Mouse (Mus musculus) embryo, embryonic 10.5 days (tissue): ENCODE measurements around the gene Lctl.
"Not testable (repeated sequence)": the region's sequence is repeated elsewhere in the genome, so short reads cannot be mapped to it uniquely, and the experiment has no call there.

ENCODE experiments used
- DNase-seq: peaks from one replicate; pipeline ENCODE4 v3.0.0-alpha.2; 2015; ENCODE audit warnings: low spot score

Lctl gene

GRCm38 (mm10) chr9:64120584-64121277 is 3.8 kb downstream of the Lctl start:
- peak; percentile 50 for DNase-seq

- no peak for DNase-seq
These were observed 5.7 kb downstream of the Lctl start for GRCm38 (mm10) chr9:64122601-64123000.

GRCm38 (mm10) chr9:64124846-64125245 is 7.9 kb downstream of the Lctl start:
- not testable (repeated sequence) for DNase-seq

- no peak for DNase-seq
These were observed 8.4 kb downstream of the Lctl start for GRCm38 (mm10) chr9:64125307-64125706.

- DNase-seq: no peak
These were observed 9.2 kb downstream of the Lctl start for GRCm38 (mm10) chr9:64126121-64126520.

- no peak for DNase-seq
These were observed 14.7 kb downstream of the Lctl start for GRCm38 (mm10) chr9:64131623-64132022.

- peak; percentile 72 for DNase-seq
These were observed 21.9 kb downstream of the Lctl start for GRCm38 (mm10) chr9:64138896-64139295.

GRCm38 (mm10) chr9:64139879-64140278 is 22.9 kb downstream of the Lctl start:
- DNase-seq: no peak

GRCm38 (mm10) chr9:64156641-64157040 is 39.7 kb downstream of the Lctl start:
- DNase-seq: no peak

- no peak for DNase-seq
These were observed 43.5 kb downstream of the Lctl start for GRCm38 (mm10) chr9:64160471-64160870.

- DNase-seq: not testable (repeated sequence)
These were observed 53.0 kb downstream of the Lctl start for GRCm38 (mm10) chr9:64169967-64170366.

- no peak for DNase-seq
These were observed 55.3 kb downstream of the Lctl start for GRCm38 (mm10) chr9:64172145-64172815.

- peak; percentile 92 for DNase-seq
These were observed 56.1 kb downstream of the Lctl start, which contains the start of the genes Zwilch and Rpl4 for GRCm38 (mm10) chr9:64172816-64173665. Zwilch (minus strand) TSS chr9:64173104. Rpl4 (plus strand) TSS chr9:64173375.

GRCm38 (mm10) chr9:64173666-64174220 is 56.8 kb downstream of the Lctl start:
- no peak for DNase-seq

- DNase-seq: no peak
These were observed 57.4 kb downstream of the Lctl start for GRCm38 (mm10) chr9:64174341-64174740.

- DNase-seq: no peak
These were observed 57.8 kb downstream of the Lctl start for GRCm38 (mm10) chr9:64174766-64175165.

GRCm38 (mm10) chr9:64175378-64175777 is 58.4 kb downstream of the Lctl start:
- no peak for DNase-seq

- peak; percentile 78 for DNase-seq
These were observed 61.6 kb downstream of the Lctl start for GRCm38 (mm10) chr9:64178610-64178973.

- peak; percentile 96 for DNase-seq
These were observed 62.2 kb downstream of the Lctl start, which contains the start of gene Snapc5 for GRCm38 (mm10) chr9:64178974-64179646. Snapc5 (plus strand) TSS chr9:64179274.

- DNase-seq: not testable (repeated sequence)
These were observed 66.3 kb downstream of the Lctl start for GRCm38 (mm10) chr9:64183295-64183694.

- no peak for DNase-seq
These were observed 67.4 kb downstream of the Lctl start for GRCm38 (mm10) chr9:64184166-64184840.
